Mouse (Mus musculus) heart, adult 2 months (tissue): ENCODE data around the gene Scn3b. TPM values are rescaled to one million over a fixed set of nuclear protein-coding genes. Genes with fewer than 3 reads are reported as not detected.

Experiments used
- DNase-seq, 2 experiments: peaks; one replicate each; pipeline ENCODE4 v3.0.0; 2021
- H3K27ac ChIP-seq: fragments of 200-600 bp; 2 replicates; pipeline ENCODE4 v1.8.1; 2022
- H3K27me3 ChIP-seq: fragments of 200-500 bp; 2 replicates; pipeline ENCODE4 v1.6.1; 2012; ENCODE audit warnings: mild to moderate bottlenecking, low read length, inconsistent platforms, mixed read lengths; ENCODE audit not compliant: control insufficient read depth, insufficient read depth
- H3K36me3 ChIP-seq: fragments of 200-500 bp; 2 replicates; pipeline ENCODE4 v1.6.1; 2012; ENCODE audit warnings: low read length, inconsistent platforms; ENCODE audit not compliant: control insufficient read depth, insufficient read depth
- H3K4me1 ChIP-seq: fragments of 200-500 bp; 2 replicates; pipeline ENCODE4 v1.6.1; 2011; ENCODE audit warnings: low read length; ENCODE audit not compliant: control insufficient read depth, insufficient read depth
- H3K4me3 ChIP-seq: fragments of 200-600 bp; 2 replicates; pipeline ENCODE4 v1.8.1; 2022
- H3K79me2 ChIP-seq: fragments of 200-500 bp; replicated peaks from 2 replicates; pipeline ENCODE4 v1.6.1; 2012; ENCODE audit warnings: mild to moderate bottlenecking, inconsistent platforms, low read length, moderate library complexity, mixed read lengths; ENCODE audit not compliant: control insufficient read depth, insufficient read depth
- H3K9ac ChIP-seq: fragments of 200-500 bp; 2 replicates; pipeline ENCODE4 v1.6.1; 2012; ENCODE audit warnings: low read depth, mild to moderate bottlenecking, control low read depth, inconsistent platforms, low read length, mixed read lengths
- CTCF ChIP-seq: fragments of 200-600 bp; IDR thresholded peaks from 2 replicates; pipeline ENCODE4 v1.8.1; 2022; ENCODE audit warnings: antibody characterized with exemption, mild to moderate bottlenecking, moderate library complexity
- EP300 ChIP-seq: fragments of 200-500 bp; IDR thresholded peaks from 2 replicates; pipeline ENCODE4 v1.6.1; 2011; ENCODE audit warnings: low read depth, low read length, control low read depth; ENCODE audit not compliant: insufficient read depth
- POLR2A ChIP-seq: fragments of 200-500 bp; IDR thresholded peaks from 2 replicates; pipeline ENCODE4 v1.6.1; 2011; ENCODE audit warnings: mild to moderate bottlenecking, low read depth, low read length, control low read depth; ENCODE audit not compliant: insufficient read depth
- WGBS: fragments of 180-500 bp; shearing (Covaris S2); methylation state at CpG from one replicate; pipeline ENCODE4 v1.1.7; 2018; 5-methylcytosine and 5-hydroxymethylcytosine counted together
- intact Hi-C: fragments of 180-260 bp; cut with DNase I; formaldehyde crosslinking; loops from one replicate; pipeline ENCODE4 v1.15.1; 2025
- polyA plus RNA-seq: library from polyadenylated mRNA; depleted of rRNA; stranded (reverse); fragments of >200 nt; gene quantifications from 2 replicates; pipeline ENCODE4 v1.2.3, GENCODE M21; 2012
- total RNA-seq, 2 experiments: library from RNA; stranded (reverse); gene quantifications; 2 replicates each; pipeline ENCODE4 v1.2.3; 2021

Gene Scn3b
- total and polyA plus RNA-seq, 3 experiments = 0.70 to 2.0 (median 0.96) TPM

GRCm38 (mm10) chr9:40309876-40310275 is 40.9 kb downstream of the Scn3b start:
- TF ChIP-seq CTCF = no peak
- Histone ChIP-seq H3K79me2 (no peaks in the 10 kb centered on the region), H3K27ac (no peak overlapping the region), H3K36me3 (no peaks in the 10 kb centered on the region), H3K4me3 (no peak overlapping the region), H3K9ac (no peak overlapping the region), H3K4me1 (no peaks in the 10 kb centered on the region), H3K27me3 (no peaks in the 10 kb centered on the region)
- intact Hi-C loops = no loop called here
- WGBS = 95% methylated on average over 6 of the region's 6 CpGs
- DNase-seq = no peak

- TF ChIP-seq EP300 (no peak), CTCF (no peak), POLR2A (no peak)
- DNase-seq = no peak
- 71% methylated on average over 9 of the region's 9 CpGs for WGBS
- H3K27ac ChIP-seq = no peak overlapping the region
- no peaks in the 10 kb centered on the region for H3K36me3 ChIP-seq
- no peaks in the 10 kb centered on the region for H3K27me3 ChIP-seq
- H3K4me1 ChIP-seq = peaks cover under 1% of the 10 kb centered on the region; the same call in 1 of the 2 replicates
- intact Hi-C loops = no loop called here
- no peak overlapping the region for H3K9ac ChIP-seq
- no peak overlapping the region for H3K4me3 ChIP-seq
- H3K79me2 ChIP-seq = no peaks in the 10 kb centered on the region
These were observed 42.8 kb downstream of the Scn3b start for GRCm38 (mm10) chr9:40311813-40312212.

GRCm38 (mm10) chr9:40316865-40317660 is 48.0 kb downstream of the Scn3b start:
- H3K4me3 ChIP-seq = no peak overlapping the region
- intact Hi-C loops = loop anchor here (2.0 kb wide), 1 partner anchor 16 kb away; no protein-coding TSS in a partner anchor
- TF ChIP-seq POLR2A (no peak), CTCF (no peak), EP300 (0 out of 2 replicates have a peak, but pooled peaks have one; percentile 19)
- H3K79me2 ChIP-seq = no peaks in the 10 kb centered on the region
- WGBS = 49% methylated on average over 9 of the region's 9 CpGs
- DNase-seq = peak; percentile 62 to 71
- H3K27me3 ChIP-seq = no peaks in the 10 kb centered on the region
- peak overlapping the region; percentile 33 for H3K27ac ChIP-seq
- H3K4me1 ChIP-seq = peaks cover 30% of the 10 kb centered on the region
- peaks cover 4% of the 10 kb centered on the region for H3K36me3 ChIP-seq
- H3K9ac ChIP-seq = no peak overlapping the region

- Histone ChIP-seq H3K9ac (no peak overlapping the region), H3K4me1 (peaks cover 30% of the 10 kb centered on the region), H3K4me3 (no peak overlapping the region), H3K79me2 (no peaks in the 10 kb centered on the region), H3K27ac (peak overlapping the region; percentile 33), H3K27me3 (no peaks in the 10 kb centered on the region), H3K36me3 (peaks cover 4% of the 10 kb centered on the region)
- no peak for DNase-seq
- WGBS = 51% methylated on average over 4 of the region's 4 CpGs
- intact Hi-C loops = loop anchor here (2.0 kb wide), 1 partner anchor 15 kb away; no protein-coding TSS in a partner anchor
- no peak for TF ChIP-seq POLR2A
- no peak for TF ChIP-seq CTCF
- TF ChIP-seq EP300 = no peak
These were observed 48.7 kb downstream of the Scn3b start for GRCm38 (mm10) chr9:40317735-40318134.

GRCm38 (mm10) chr9:40318771-40319170 is 49.8 kb downstream of the Scn3b start:
- intact Hi-C loops = no loop called here
- TF ChIP-seq CTCF (no peak), EP300 (peak; percentile 72; the same call in 1 of the 2 replicates), POLR2A (no peak)
- Histone ChIP-seq H3K36me3 (peaks cover 4% of the 10 kb centered on the region), H3K79me2 (no peaks in the 10 kb centered on the region), H3K27ac (no peak overlapping the region), H3K9ac (no peak overlapping the region), H3K4me1 (peaks cover 30% of the 10 kb centered on the region), H3K4me3 (no peak overlapping the region), H3K27me3 (no peaks in the 10 kb centered on the region)
- 35% methylated on average over 5 of the region's 5 CpGs for WGBS
- DNase-seq = peak in 1 of 2 experiments; percentile 28

GRCm38 (mm10) chr9:40320405-40320804 is 51.4 kb downstream of the Scn3b start:
- no peaks in the 10 kb centered on the region for H3K27me3 ChIP-seq
- no peak overlapping the region for H3K9ac ChIP-seq
- DNase-seq = no peak

More at GRCm38 (mm10) chr9:40320405-40320804, 51.4 kb downstream of the Scn3b start:
- TF ChIP-seq EP300 (no peak), POLR2A (no peak), CTCF (no peak)
- intact Hi-C loops = no loop called here
- Histone ChIP-seq H3K79me2 (no peaks in the 10 kb centered on the region), H3K4me3 (peak overlapping the region; percentile 28; the same call in 1 of the 2 replicates), H3K36me3 (peaks cover 4% of the 10 kb centered on the region), H3K4me1 (peaks cover 33% of the 10 kb centered on the region), H3K27ac (peak overlapping the region; percentile 79)
- WGBS = 68% methylated on average over 8 of the region's 8 CpGs
